Mouse (Mus musculus) lung, embryonic 16.5 days (tissue): ENCODE data around the gene Tmem132b. TPM values are rescaled to one million over a fixed set of nuclear protein-coding genes. Genes with fewer than 3 reads are reported as not detected.

Source experiments
- ATAC-seq: fragments of 200-750 bp; cut with Nextera tagmentation; 2 replicates; pipeline ENCODE4 v1.8.0; 2017; ENCODE audit warnings: low read depth, mild to moderate bottlenecking, moderate library complexity
- H3K27ac ChIP-seq: fragments of 300-500 bp; sonication (generic); 2 replicates; pipeline ENCODE4 v1.5.1; 2014; ENCODE audit warnings: mild to moderate bottlenecking, control low read depth, low read length
- H3K27me3 ChIP-seq: fragments of 300-500 bp; sonication (generic); 2 replicates; pipeline ENCODE4 v1.6.1; 2014; ENCODE audit warnings: low read depth, low read length, mixed read lengths; ENCODE audit not compliant: control insufficient read depth, insufficient read depth
- H3K36me3 ChIP-seq: fragments of 300-500 bp; sonication (generic); 2 replicates; pipeline ENCODE4 v1.6.1; 2014; ENCODE audit warnings: low read length; ENCODE audit not compliant: control insufficient read depth, insufficient read depth
- H3K4me1 ChIP-seq: fragments of 300-500 bp; sonication (generic); replicated peaks from 2 replicates; pipeline ENCODE4 v1.6.1; 2014; ENCODE audit warnings: low read length, mixed read lengths; ENCODE audit not compliant: control insufficient read depth, insufficient read depth
- H3K4me2 ChIP-seq: fragments of 300-500 bp; sonication (generic); 2 replicates; pipeline ENCODE4 v1.6.1; 2014; ENCODE audit warnings: low read depth, low read length, control low read depth
- H3K4me3 ChIP-seq: fragments of 300-500 bp; sonication (generic); 2 replicates; pipeline ENCODE4 v1.5.1; 2014; ENCODE audit warnings: mild to moderate bottlenecking, low read length, control low read depth
- H3K9ac ChIP-seq: fragments of 300-500 bp; sonication (generic); 2 replicates; pipeline ENCODE4 v1.6.1; 2014; ENCODE audit warnings: low read length, control low read depth
- H3K9me3 ChIP-seq: fragments of 300-500 bp; sonication (generic); 2 replicates; pipeline ENCODE4 v1.6.1; 2016; ENCODE audit warnings: low read length; ENCODE audit not compliant: control insufficient read depth
- WGBS: fragments of 180-500 bp; shearing (Covaris S2); extraction: QIAGEN DNeasy Blood & Tissue Kit; methylation state at CpG from one replicate; pipeline ENCODE4 v1.1.7; 2014; 5-methylcytosine and 5-hydroxymethylcytosine counted together
- polyA plus RNA-seq: library from polyadenylated mRNA; unstranded; fragments of >200 nt; fragmentation: Nextera tagmentation; extraction: Ambion mirVana; gene quantifications from 2 replicates; pipeline ENCODE4 v1.2.1, GENCODE M21; 2015

The Tmem132b gene
- polyA plus RNA-seq, 1 experiment from 2014 or later, result not detected

- H3K4me3 ChIP-seq, result no peak overlapping the region
- 60% methylated on average over 8 of the region's 8 CpGs for WGBS
- H3K9me3 ChIP-seq, result no peaks in the 10 kb centered on the region
- H3K4me2 ChIP-seq, result no peak overlapping the region
- no peaks in the 10 kb centered on the region for H3K27me3 ChIP-seq
- no peaks in the 10 kb centered on the region for H3K36me3 ChIP-seq
- no peak for ATAC-seq
- H3K27ac ChIP-seq, result no peak overlapping the region
- H3K9ac ChIP-seq, result no peak overlapping the region
- no peaks in the 10 kb centered on the region for H3K4me1 ChIP-seq
These were observed 52.3 kb downstream of the Tmem132b start for GRCm38 (mm10) chr5:125583836-125584235.

GRCm38 (mm10) chr5:125585211-125585610 is 53.6 kb downstream of the Tmem132b start:
- no peak overlapping the region for H3K9ac ChIP-seq
- no peak overlapping the region for H3K4me3 ChIP-seq
- H3K36me3 ChIP-seq, result no peaks in the 10 kb centered on the region
- H3K9me3 ChIP-seq, result no peaks in the 10 kb centered on the region
- no peak overlapping the region for H3K4me2 ChIP-seq
- no peak for ATAC-seq
- H3K4me1 ChIP-seq, result no peaks in the 10 kb centered on the region
- 75% methylated on average over 5 of the region's 5 CpGs for WGBS
- no peak overlapping the region for H3K27ac ChIP-seq
- no peaks in the 10 kb centered on the region; the same call in 1 of the 2 replicates for H3K27me3 ChIP-seq

GRCm38 (mm10) chr5:125588203-125588602 is 56.6 kb downstream of the Tmem132b start:
- no peak overlapping the region for H3K4me2 ChIP-seq
- no peak for ATAC-seq

GRCm38 (mm10) chr5:125588876-125589667 is 57.5 kb downstream of the Tmem132b start:
- H3K4me1 ChIP-seq, result no peaks in the 10 kb centered on the region
- peak overlapping the region; percentile 44 for H3K4me2 ChIP-seq
- H3K27ac ChIP-seq, result no peak overlapping the region
- H3K36me3 ChIP-seq, result no peaks in the 10 kb centered on the region
- no peaks in the 10 kb centered on the region; the same call in 1 of the 2 replicates for H3K27me3 ChIP-seq
- peak overlapping the region; percentile 22 for H3K4me3 ChIP-seq
- no peaks in the 10 kb centered on the region for H3K9me3 ChIP-seq
- H3K9ac ChIP-seq, result no peak overlapping the region
- no peak for ATAC-seq
- 3% methylated on average over 18 of the region's 18 CpGs for WGBS

More at GRCm38 (mm10) chr5:125588203-125588602, 56.6 kb downstream of the Tmem132b start:
- 60% methylated on average over 7 of the region's 7 CpGs for WGBS
- H3K9me3 ChIP-seq, result no peaks in the 10 kb centered on the region
- no peaks in the 10 kb centered on the region for H3K4me1 ChIP-seq
- no peaks in the 10 kb centered on the region; the same call in 1 of the 2 replicates for H3K27me3 ChIP-seq
- no peak overlapping the region for H3K27ac ChIP-seq
- H3K9ac ChIP-seq, result no peak overlapping the region
- H3K4me3 ChIP-seq, result no peak overlapping the region
- H3K36me3 ChIP-seq, result no peaks in the 10 kb centered on the region

- Histone ChIP-seq H3K4me1 (no peaks in the 10 kb centered on the region), H3K27ac (no peak overlapping the region), H3K9me3 (no peaks in the 10 kb centered on the region), H3K9ac (no peak overlapping the region), H3K4me3 (no peak overlapping the region), H3K4me2 (no peak overlapping the region), H3K36me3 (no peaks in the 10 kb centered on the region), H3K27me3 (no peaks in the 10 kb centered on the region)
- ATAC-seq, result no peak
- WGBS, result 72% methylated on average over 10 of the region's 10 CpGs
These were observed 66.5 kb downstream of the Tmem132b start for GRCm38 (mm10) chr5:125598056-125598455.

GRCm38 (mm10) chr5:125607146-125607545 is 75.6 kb downstream of the Tmem132b start:
- ATAC-seq, result no peak
- no peaks in the 10 kb centered on the region for H3K9me3 ChIP-seq
- WGBS, result 70% methylated on average over 12 of the region's 12 CpGs
- no peaks in the 10 kb centered on the region for H3K4me1 ChIP-seq
- no peak overlapping the region for H3K4me3 ChIP-seq
- no peaks in the 10 kb centered on the region for H3K27me3 ChIP-seq
- no peak overlapping the region for H3K27ac ChIP-seq
- no peak overlapping the region for H3K9ac ChIP-seq
- H3K36me3 ChIP-seq, result no peaks in the 10 kb centered on the region
- no peak overlapping the region for H3K4me2 ChIP-seq

GRCm38 (mm10) chr5:125609968-125610367 is 78.4 kb downstream of the Tmem132b start:
- H3K4me1 ChIP-seq, result no peaks in the 10 kb centered on the region
- H3K9me3 ChIP-seq, result peaks cover 3% of the 10 kb centered on the region; the same call in 1 of the 2 replicates
- H3K9ac ChIP-seq, result no peak overlapping the region
- no peaks in the 10 kb centered on the region for H3K27me3 ChIP-seq
- no peak for ATAC-seq
- 56% methylated on average over 1 of the region's 1 CpGs for WGBS
- H3K4me3 ChIP-seq, result no peak overlapping the region
- H3K27ac ChIP-seq, result no peak overlapping the region
- H3K36me3 ChIP-seq, result no peaks in the 10 kb centered on the region
- no peak overlapping the region for H3K4me2 ChIP-seq

GRCm38 (mm10) chr5:125612460-125612859 is 80.9 kb downstream of the Tmem132b start:
- Histone ChIP-seq H3K36me3 (no peaks in the 10 kb centered on the region), H3K9ac (no peak overlapping the region), H3K27ac (no peak overlapping the region), H3K9me3 (peaks cover 10% of the 10 kb centered on the region), H3K4me2 (no peak overlapping the region), H3K4me1 (no peaks in the 10 kb centered on the region), H3K27me3 (no peaks in the 10 kb centered on the region), H3K4me3 (no peak overlapping the region)
- WGBS, result 91% methylated on average over 7 of the region's 7 CpGs
- no peak for ATAC-seq

GRCm38 (mm10) chr5:125613136-125613535 is 81.6 kb downstream of the Tmem132b start:
- Histone ChIP-seq H3K4me1 (no peaks in the 10 kb centered on the region), H3K36me3 (no peaks in the 10 kb centered on the region), H3K9ac (no peak overlapping the region), H3K27ac (no peak overlapping the region), H3K4me2 (no peak overlapping the region), H3K4me3 (no peak overlapping the region), H3K27me3 (no peaks in the 10 kb centered on the region), H3K9me3 (peaks cover 11% of the 10 kb centered on the region)
- no peak for ATAC-seq
- WGBS, result 79% methylated on average over 5 of the region's 5 CpGs
